Mouse (Mus musculus) MN1 (cell line): ENCODE results near the gene Cyb5r4.
"Not testable (repeated sequence)": the region's sequence is repeated elsewhere in the genome, so short reads cannot be mapped to it uniquely, and the experiment has no call there.

Experiments
- DNase-seq: peaks from one replicate; pipeline ENCODE4 v3.0.0-alpha.2; 2016; ENCODE audit warnings: low spot score

The Cyb5r4 gene

DNA sequence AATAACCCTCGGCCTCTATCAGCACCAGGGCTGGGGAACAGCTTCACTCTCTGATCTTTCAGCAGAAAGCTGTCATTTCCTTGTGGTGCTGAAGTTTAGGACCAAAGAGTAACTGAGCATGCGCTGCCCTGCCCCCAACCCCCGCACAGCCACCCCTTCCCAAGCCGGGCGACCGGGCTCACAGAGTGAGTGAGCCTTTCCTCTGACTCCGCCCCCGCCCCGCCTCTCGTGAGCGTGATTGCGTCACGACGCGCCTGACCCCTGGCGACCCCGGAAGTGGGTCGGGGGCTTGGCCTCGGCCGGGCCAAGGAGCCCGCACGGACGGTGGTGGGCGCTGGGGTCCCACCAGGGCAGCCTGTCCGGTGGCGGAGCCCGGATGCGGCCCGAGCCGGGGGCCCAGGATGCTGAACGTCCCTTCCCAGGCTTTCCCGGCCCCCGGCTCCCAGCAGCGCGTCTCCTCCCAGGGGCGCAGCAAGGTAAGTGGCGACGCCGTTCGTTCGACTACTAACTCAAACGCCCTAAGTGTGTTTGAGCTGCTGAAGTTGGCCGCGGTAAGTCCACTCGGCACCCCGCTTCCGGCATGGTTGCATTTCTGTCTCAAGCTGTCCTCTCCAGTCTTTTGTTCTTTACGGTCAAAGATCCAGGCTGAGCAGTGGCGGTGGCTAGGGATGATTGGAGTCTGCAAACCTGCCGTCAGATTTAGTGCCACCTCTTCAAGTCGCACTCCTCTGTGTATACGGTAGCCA, at the start of gene Cyb5r4:
Gene Cyb5r4 (plus strand): TSS at position 237 of the 746 bp plus-strand sequence.
- DNase-seq = peak; percentile 95

DNA sequence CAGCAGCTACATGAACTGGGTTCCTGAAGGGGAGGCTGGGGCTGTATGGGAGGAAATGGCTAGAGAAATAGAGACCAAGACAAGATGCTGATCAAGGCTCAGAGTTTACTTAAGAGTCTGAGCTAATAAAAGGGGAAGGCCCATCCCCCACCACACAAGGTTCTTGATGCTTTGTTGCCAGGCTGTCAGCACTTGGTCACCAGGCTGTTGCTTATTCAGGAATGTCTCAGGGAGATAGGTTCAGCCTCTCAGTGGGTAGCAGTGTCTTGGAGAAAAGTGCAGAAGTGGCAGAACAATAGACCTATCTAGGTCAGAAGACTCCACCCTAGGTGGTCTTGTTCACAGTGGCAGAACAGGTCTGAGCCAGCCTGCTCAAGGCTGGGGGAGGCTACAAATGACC, 49.3 kb upstream of the Cyb5r4 start:
- not testable (repeated sequence) for DNase-seq

DNA sequence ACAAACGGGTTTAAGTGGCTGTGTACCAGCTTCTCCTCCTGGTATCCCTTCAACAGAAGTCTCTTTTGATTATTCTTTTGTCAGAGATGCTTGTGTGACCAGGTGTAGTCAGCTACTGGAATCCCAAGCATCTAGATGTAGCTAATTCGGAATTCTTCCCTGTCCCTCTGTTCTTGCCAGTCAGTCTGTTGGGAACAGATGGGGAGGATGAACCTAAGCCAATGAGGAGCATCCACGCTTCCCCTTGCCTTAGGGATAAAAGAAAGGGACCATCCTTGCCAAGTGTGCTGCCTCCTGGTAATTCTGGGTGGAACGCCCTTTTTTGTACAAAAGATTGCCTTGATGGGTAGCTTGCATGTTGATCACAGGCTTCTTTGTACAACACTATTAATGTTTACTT, 48.3 kb upstream of the Cyb5r4 start:
- DNase-seq = no peak

DNA sequence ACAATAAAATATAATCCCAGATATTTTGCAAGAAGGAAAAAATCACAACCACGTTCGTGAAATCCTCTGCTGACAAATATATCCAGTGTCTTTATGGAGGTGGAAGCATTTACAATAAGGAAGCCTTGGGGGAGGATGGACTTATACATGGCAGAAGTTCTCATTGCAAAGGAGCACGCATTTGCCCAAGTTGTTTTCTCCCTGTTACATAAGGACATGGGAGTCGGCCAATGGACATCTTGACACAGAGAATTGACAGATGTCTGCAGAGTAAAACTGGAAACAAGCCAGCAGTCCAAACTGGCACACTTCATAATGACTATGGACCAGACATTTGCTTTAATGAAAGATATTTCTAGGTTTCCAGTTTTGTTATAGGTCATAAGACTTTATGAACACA, 44.9 kb upstream of the Cyb5r4 start:
- no peak for DNase-seq

DNA sequence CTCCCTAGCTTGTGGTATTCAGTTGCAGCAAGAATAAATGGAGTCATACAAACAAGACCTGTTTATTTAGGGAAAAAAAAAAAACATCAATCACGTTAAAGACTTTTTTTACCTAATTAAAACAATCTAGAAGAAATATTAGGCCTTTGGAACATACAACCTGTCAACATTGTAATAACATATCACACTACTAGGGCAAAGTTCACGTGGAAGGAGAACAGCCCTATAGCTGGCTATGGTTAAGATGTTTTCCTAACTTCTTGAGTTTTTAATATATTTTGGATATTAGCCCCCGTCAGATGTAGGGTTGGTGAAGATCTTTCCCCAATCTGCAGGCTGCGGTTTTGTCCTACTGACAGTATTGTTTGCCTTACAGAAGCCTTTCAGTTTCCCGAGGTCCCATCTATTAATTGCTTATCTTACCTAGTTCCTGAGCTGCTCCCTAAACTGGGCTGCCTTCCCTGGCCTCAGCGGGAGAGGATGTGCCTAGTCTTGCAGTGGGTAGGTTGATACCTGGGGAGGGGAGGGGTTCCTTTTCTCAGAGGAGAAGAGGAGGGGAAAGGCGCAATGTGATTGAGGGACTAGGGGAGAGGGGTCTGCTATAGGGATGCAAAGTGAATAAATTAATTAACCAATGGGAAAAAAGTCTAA, 43.4 kb upstream of the Cyb5r4 start:
- no peak for DNase-seq

DNA sequence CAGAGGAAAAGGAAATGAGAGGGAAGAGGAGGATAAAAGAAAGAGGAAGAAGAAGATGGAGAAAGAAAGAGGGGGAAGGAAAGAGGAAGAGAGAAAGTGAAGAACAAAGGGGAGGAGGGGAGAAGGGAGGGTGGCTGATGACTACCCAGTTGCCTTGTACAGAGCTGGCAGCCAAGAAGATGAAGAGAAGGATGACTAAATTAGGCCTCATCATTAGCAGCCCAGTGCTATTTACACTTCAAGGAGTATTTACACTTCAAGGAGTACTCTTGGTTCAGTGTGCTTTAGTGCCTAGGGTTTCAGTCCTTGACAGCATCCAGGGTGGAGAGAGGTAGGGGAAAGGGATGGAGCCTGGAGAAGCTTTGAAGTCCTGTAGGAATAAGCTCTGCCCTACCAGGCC, 41.8 kb upstream of the Cyb5r4 start:
- no peak for DNase-seq

DNA sequence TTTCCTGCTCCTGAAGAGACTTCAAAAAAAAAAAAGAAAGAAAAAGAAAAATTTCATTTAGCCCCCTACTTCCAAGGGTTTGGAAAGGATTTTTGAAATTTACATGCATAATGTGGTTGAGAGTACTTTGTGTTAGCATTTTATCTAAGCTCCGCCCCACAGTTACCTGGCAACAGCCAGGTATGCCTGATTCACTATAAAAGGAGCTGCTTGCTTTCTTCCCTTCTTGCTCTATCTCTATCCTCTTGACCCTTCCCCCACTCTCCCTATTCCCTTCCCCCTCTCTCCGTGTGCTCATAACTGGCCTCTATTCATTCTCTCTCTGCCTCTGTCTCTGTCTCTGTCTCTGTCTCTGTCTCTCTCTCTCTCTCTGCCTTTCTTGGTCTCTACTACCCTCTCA, 40.9 kb upstream of the Cyb5r4 start:
- DNase-seq = no peak

DNA sequence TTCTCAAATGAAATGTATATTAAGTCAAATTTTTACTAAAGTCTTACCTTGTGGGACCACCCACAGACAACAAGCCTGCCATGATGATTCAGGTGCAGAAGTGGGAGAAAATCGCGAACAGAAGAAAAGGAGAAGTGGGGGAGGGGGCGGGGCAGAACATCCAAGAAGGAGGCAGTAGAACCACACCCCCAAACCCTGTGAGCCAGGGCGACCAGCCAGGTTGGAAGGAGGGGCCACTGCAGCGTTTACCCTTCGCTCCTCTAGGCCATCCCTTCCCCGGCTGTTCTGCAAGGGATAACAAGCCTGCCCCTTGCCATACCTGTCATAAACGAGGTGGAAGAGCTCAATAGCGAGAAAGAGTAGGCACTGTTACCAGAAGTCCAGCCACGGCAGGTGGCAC, 40.3 kb upstream of the Cyb5r4 start:
- DNase-seq = no peak

DNA sequence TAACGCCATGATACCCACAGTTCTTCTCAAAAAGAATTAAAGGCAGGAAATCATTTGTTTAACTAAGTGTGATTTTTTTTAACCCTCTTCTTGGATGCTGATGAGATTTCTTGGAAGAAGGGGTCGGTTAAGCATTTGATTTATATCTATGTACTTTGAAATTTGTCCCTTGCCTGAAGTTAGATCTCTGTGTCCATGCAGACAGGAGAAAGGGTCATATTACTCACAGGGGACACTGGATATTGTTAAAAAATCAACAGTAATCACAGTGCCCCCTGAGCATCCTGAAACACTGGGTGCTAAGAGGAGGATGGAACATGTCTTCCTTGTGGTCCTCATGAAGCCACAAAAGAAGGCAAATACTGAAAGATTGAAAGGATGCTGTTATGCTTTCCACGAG, 37.2 kb upstream of the Cyb5r4 start:
- DNase-seq = no peak

DNA sequence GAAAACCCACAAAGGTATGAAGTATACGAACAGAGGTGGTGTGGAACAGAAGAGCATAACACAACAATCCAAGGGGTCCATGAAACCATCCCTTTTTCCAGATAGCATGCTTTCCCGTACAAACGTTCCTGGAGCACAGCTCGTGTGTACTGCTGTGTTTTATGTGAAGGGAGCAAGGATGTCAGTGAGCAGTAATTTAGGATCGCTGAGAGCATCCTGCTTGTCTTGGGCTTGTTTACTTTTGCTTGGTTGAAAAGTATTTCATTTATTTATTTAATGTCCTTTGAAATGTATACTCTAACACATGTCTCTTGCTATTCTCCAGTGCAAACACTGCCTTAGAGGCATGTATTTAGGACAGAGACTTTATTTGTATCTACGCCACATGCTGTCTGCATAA, 36.7 kb upstream of the Cyb5r4 start:
- no peak for DNase-seq

DNA sequence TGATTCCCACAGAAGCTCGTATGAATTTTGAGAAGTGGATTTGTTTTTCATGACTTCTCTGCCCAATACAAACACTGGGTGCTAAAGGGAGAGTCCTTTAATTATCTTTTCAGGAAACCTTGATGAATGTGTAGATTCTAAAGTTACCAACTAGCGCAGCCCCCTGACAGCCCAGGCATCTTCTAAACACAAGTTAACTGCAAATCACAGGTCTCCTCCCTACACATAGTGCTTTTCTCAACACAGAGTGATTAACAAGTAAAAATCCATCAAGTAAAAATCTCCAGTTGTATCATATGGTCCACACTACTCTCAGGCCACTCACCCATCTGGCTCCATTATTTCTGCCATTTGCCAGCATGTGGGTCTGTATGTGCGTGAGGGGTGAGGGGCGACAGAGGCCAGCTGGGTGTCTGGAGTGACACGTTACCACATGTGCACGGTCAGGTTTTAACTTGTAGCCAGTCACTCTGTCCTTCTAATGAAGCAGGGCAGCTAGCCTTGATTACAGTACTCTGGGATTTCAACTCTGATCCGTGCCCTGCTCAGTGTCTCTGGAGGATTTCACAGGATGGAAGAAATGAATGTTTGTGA, 35.0 kb upstream of the Cyb5r4 start:
- no peak for DNase-seq

DNA sequence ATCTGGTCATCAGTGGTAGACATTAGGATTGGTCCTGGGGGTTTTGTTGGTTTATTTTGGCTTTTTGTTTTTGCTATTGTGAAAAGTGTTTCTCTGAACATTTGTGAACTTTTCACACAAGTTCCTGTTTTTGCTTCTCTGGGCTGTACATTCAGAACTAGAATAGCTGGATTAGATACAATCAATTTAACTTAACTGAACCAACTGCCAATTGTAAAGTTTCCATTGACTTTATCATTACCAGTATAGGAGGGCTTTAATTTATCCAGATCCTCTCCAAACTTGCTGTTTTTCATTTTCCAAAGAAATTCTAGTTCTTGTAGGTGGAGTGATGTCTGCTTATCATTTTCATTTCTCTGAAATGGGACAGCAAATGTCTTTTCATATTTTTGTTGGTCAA, 32.0 kb upstream of the Cyb5r4 start:
- DNase-seq = no peak

DNA sequence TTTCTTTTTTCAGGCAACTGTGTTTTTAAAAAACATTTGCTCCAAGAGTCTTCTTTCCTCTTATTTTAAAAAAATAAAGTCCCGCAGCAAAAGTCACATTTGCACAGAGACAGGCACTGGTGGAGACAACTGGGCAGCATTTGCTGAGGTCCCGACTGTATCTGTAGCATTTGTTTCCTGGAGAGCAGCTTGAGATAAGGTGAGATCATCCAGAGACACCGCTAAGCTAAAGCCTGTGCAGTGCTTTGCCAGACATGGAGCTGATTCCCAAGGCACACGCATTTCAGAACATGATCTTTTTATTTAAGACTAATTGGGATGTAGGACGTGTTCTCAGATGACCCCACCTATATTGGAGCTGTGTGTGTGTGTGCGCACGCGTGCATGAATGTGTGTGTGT, 30.1 kb upstream of the Cyb5r4 start:
- DNase-seq = peak; percentile 25

DNA sequence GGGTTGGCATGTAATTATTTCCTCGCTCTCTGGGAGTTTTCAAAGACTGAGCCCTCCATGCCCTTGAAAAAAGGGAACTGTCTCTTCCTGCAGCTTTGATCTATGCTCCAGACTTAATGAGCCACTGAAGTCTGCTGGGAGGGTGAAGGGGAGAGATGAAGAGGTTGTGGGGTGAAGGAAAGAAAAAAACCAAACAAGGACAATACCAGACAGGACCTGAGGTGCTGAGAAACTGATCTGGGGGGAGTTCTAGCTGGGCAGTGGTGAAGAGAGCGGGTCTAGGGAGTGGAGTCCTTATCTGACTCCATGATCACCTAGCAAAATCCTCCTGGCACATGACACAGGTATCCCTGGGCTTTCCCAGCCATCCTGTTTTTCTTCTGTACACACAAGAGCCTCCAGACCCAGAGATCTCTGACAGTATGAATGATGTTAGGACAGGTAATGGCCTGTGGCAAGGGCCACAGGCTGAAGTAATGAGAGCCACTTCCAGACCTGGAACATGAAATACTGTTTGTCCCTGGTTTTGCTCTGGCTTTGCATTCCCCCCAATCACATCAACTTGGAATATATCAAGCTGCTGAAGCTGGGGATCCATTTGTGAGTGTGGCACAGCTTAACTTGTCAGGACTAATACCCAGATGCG, 24.6 kb upstream of the Cyb5r4 start:
- DNase-seq = no peak

DNA sequence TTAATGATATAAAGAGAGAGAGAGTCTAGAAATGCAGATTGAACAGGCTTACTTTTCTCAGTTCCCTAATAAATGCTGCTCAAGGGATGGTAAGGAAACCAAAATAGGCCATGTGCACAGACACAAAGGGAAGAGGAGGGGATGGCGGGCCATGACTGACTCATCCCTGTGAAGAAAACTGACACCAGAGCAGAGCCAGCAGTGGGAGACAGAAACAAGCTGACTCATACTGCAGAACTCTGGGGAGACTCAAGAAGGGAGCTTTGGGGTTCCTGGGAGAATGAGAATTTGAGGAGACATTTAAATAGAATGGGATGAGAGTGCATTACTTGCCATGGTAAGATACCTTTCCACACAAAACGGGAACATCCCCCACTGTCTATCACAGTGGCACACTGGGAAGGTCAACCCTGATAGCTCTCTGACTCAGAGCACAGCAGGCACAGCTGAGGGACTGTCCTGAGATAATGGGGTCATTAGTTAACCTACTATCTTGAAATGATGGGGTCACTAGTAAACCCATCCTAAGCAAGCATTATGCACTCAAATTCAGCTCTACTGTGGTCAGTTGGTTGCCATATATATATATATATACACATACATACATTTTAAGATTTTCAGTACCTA, 21.7 kb upstream of the Cyb5r4 start:
- DNase-seq = peak; percentile 71

DNA sequence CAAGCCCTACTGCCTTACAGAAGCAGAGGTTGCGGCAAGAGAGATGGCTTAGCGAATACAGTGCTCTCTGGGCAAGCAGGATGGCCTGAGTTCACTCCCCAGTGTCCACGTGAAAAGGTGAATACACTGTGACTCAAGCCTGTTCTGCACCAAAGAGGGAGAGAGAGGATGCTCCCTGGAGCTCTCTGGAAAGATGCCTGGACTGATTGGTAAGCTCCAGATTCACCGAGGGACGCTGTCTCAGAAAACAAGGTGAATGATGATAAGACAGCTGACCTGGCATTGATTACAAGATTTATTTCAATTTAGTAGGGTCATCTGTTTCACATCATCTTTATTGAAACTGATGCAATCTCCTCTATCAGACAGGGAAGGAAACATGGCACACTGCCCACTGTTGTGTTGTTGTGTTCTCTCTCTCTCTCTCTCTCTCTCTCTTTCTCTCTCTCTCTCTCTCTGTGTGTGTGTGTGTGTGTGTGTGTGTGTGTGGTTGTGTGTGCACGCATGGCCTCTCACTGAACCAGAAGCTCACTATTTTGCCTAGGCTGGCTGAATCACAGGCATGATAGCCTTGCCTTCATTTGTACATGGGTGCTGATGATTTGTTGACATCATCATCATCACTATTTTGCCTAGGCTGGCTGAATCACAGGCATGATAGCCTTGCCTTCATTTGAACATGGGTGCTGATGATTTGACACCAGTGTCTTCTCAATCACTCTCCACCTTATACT, 16.9 kb upstream of the Cyb5r4 start:
- peak; percentile 78 for DNase-seq

DNA sequence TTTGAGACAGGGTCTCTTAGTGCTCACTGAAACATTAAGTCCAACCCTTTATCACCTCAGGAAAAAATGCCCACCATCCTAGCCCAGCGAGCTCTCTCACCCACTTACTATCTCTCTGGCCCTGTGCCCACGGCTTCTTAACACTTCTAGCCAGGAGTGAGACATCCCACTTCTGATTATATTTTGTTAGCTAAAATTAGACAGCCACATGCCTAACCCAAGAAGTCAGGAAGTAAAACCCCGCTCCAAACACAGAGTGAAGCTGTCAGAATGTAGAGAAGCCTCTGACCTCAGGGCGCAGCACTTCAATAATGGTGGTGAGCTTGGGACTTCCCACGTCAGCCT, 16.4 kb upstream of the Cyb5r4 start:
- DNase-seq = peak; percentile 44

DNA sequence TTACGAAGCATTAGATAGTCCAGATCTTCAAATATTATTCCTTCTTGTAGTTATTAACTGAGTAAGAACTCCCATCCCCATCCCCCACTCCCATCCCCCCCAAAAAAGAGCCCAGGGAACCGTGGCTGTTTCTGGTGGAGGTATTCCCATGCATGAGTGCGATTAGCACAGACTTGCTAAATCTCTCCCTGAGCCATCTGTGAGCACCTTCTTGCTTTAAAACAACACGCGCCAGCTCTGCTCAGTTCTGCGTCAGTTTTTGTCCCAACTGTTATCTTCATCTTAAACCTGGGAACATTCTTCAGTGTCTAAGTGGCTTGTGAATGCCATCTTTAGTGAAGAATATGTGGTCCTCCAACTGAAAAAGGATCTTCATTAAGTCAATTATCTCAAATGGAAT, 13.3 kb upstream of the Cyb5r4 start:
- DNase-seq = no peak

DNA sequence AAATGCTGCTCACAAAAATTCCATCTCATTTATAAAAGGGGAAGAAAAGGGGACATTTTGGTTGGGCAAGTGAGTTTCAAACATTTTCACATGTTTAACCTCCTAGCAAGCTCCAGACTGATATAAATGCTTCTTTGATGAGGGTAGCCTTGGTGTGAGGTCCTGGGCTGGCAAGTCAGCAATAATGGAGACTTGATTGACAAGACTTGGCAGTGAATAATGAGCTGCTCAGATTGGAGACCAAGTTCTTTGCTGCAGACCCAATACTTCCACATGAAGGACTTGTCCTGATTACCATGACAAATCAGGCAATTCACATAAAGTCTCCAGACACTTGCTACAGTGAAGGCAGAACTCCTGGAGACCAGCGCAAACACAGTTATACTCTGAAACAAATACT, 12.9 kb upstream of the Cyb5r4 start:
- DNase-seq = no peak

DNA sequence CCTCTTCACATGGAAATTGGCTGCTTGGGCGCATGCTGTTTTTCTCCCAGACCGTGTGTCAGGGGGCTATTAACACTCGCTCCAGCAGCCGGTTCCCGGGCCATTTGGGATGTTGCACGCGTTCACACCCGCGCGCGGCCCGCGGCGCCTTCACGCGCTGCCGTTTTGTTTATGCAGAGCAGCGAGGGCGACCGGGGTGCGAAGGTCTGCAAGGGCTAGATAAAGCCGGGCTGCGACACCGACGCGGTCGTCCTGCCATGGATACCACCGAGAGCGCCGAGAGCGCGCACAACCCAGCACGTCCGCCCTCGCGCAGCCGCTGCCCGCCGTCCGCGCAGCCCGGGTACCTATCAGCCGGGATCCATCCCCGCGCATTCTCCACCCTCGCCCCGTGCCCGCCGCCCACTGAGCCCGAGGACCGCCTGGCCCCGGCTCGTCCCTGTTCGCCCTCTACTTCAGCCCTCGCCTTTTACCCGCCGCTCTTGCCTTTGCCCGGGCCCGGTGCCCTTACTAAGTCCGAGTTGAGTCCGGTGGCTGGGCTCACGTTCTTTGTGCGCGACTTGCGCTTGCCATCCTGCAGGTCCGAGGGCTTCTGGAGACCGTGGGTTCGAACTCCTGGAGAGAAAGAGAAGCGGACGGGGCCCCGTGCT, 6.4 kb upstream of the Cyb5r4 start, which contains the start of gene Ripply2:
Gene Ripply2 (plus strand): TSS at position 250 of the 650 bp plus-strand sequence.
- DNase-seq = peak; percentile 18

DNA sequence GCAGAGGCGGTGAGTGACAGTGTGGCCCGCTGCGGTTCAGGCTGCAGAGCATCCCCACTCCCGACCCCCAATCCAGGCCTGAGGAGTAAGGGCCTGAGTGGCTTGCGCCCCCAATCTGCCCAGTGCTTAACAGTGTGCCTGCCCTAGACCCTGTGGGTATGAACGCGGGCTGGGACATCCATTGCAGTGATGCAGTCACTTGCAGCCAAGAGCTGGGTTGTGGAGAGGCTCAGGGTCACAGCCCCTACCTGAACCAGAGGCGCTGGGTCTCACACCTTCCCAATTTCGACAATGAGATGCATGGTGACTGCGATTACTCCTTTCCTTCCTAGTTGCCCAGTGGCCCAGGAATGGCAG, 5.9 kb upstream of the Cyb5r4 start:
- no peak for DNase-seq
